Mouse (Mus musculus) megakaryocyte, embryonic 14.5 days (primary cell): ENCODE measurements at regions not wholly inside any gene's neighbourhood (a gene's known extent, or its start where the extent isn't known, plus 50 kb on each side); places are given as distances from the start of the nearest gene placed in this dataset.

Experiments used
- FLI1 ChIP-seq: IDR thresholded peaks from 2 replicates; pipeline ENCODE4 v1.6.1; 2012; ENCODE audit warnings: low read length, inconsistent platforms, mixed read lengths
- GATA1 ChIP-seq: IDR thresholded peaks from 3 replicates; pipeline ENCODE4 v1.6.1; 2012; ENCODE audit warnings: mixed read lengths, low read length, inconsistent platforms, borderline replicate concordance

GRCm38 (mm10) chr13:70061363-70061945 is 259.3 kb downstream of the Med10 start:
- TF ChIP-seq GATA1 (no peak), FLI1 (no peak)
